Comparison of ENCODE assay signal across 11 mouse cellular contexts in the genomic region with DNA sequence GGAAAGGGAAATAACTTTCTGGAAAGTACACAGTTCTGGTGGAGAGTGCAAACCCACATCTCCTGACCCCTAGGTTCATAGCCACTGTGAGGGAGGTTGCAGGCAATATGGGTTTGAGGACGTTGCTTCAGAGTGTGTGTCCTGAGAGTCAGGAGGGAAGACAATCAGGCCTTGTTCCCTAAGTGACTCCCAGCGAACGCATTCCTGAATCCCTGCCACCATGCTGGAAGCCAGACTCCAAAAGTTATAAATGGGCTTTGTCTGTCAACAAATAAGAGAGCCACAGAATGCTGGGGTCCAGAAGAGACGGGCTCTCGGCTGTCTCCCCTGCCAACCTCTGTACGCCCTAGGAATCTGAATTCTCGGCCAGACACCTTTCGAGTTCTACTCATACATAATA. TPM values are rescaled to one million over a fixed set of nuclear protein-coding genes. Genes with fewer than 3 reads are reported as not detected.
DNase-seq lines count a peak whose midpoint lies in the region; ATAC-seq and TF ChIP-seq lines count a peak whose summit lies in the region.
"Had no signal": no experiment of that assay in that cellular context is flagged by ENCODE, and none has a peak within 500 bp of the region (broad histone marks: within the 10 kb centered on the region; RNA-seq: fewer than 3 reads in every experiment).

No protein-coding gene starts in this region.

- H3K4me2 ChIP-seq in midbrain, embryonic 11.5 days, result no peak overlapping the region
- H3K4me2 ChIP-seq in heart, postnatal 0 days (ENCODE audit: low read depth, low read length), result no peak overlapping the region
- no peak overlapping the region for H3K4me2 ChIP-seq in hindbrain, embryonic 16.5 days (ENCODE audit: low read length)
- no peak overlapping the region for H3K4me2 ChIP-seq in intestine, postnatal 0 days (replicated peaks; ENCODE audit: low read depth)
- no peak overlapping the region for H3K4me2 ChIP-seq in kidney, embryonic 14.5 days (replicated peaks; ENCODE audit: low read depth, low read length)
- H3K4me2 ChIP-seq: embryonic facial prominence, embryonic 13.5 days had no signal

- DNase-seq in midbrain, embryonic 10.5 days (ENCODE audit: low spot score), result no peak
- DNase-seq in midbrain, embryonic 11.5 days (ENCODE audit: low spot score, missing footprints), result no peak
- DNase-seq in heart, postnatal 0 days (ENCODE audit: low spot score), result peak; percentile 59
- DNase-seq in adrenal gland, adult 8-10 months, result no peak
- DNase-seq: kidney, adult 8-10 months; liver, postnatal 0 days had no signal

- TF ChIP-seq EP300 in heart, postnatal 0 days (IDR thresholded peaks at IDR 0.05; ENCODE audit: low read depth), result no peak

- no peaks in the 10 kb centered on the region for H3K9me3 ChIP-seq in midbrain, embryonic 10.5 days (replicated peaks)
- no peaks in the 10 kb centered on the region for H3K9me3 ChIP-seq in midbrain, embryonic 11.5 days (ENCODE audit: control insufficient read depth, low read length)
- H3K9me3 ChIP-seq in heart, postnatal 0 days (replicated peaks; ENCODE audit: control insufficient read depth, low read length), result no peaks in the 10 kb centered on the region
- H3K9me3 ChIP-seq in hindbrain, embryonic 16.5 days (ENCODE audit: control insufficient read depth, low read length), result no peaks in the 10 kb centered on the region
- no peaks in the 10 kb centered on the region for H3K9me3 ChIP-seq in intestine, postnatal 0 days (ENCODE audit: control insufficient read depth)
- H3K9me3 ChIP-seq in kidney, embryonic 14.5 days (ENCODE audit: control insufficient read depth, low read length), result no peaks in the 10 kb centered on the region
- H3K9me3 ChIP-seq: embryonic facial prominence, embryonic 13.5 days had no signal

- no peaks in the 10 kb centered on the region for H3K36me3 ChIP-seq in midbrain, embryonic 10.5 days
- no peaks in the 10 kb centered on the region for H3K36me3 ChIP-seq in midbrain, embryonic 11.5 days (ENCODE audit: control insufficient read depth, insufficient read depth, low read length)
- no peaks in the 10 kb centered on the region for H3K36me3 ChIP-seq in heart, postnatal 0 days (replicated peaks; ENCODE audit: control insufficient read depth, insufficient read depth, low read length)
- H3K36me3 ChIP-seq in hindbrain, embryonic 16.5 days (ENCODE audit: control insufficient read depth, insufficient read depth, low read length), result no peaks in the 10 kb centered on the region
- no peaks in the 10 kb centered on the region for H3K36me3 ChIP-seq in intestine, postnatal 0 days (ENCODE audit: control insufficient read depth, insufficient read depth)
- H3K36me3 ChIP-seq in kidney, embryonic 14.5 days (ENCODE audit: control insufficient read depth, insufficient read depth, low read length), result no peaks in the 10 kb centered on the region
- H3K36me3 ChIP-seq: embryonic facial prominence, embryonic 13.5 days had no signal

- H3K27me3 ChIP-seq in midbrain, embryonic 10.5 days (ENCODE audit: low read depth, poor library complexity, severe bottlenecking), result 0 out of 2 replicates have a peak, but pooled peaks cover 7% of the 10 kb centered on the region
- no peaks in the 10 kb centered on the region for H3K27me3 ChIP-seq in midbrain, embryonic 11.5 days (ENCODE audit: control insufficient read depth, insufficient read depth, low read length)
- no peaks in the 10 kb centered on the region for H3K27me3 ChIP-seq in heart, postnatal 0 days (ENCODE audit: control insufficient read depth, insufficient read depth, low read length)
- H3K27me3 ChIP-seq in hindbrain, embryonic 16.5 days (replicated peaks; ENCODE audit: control insufficient read depth, insufficient read depth, low read length), result no peaks in the 10 kb centered on the region; the same call in 1 of the 2 replicates
- H3K27me3 ChIP-seq in intestine, postnatal 0 days (replicated peaks; ENCODE audit: control insufficient read depth, insufficient read depth, low read length), result no peaks in the 10 kb centered on the region
- H3K27me3 ChIP-seq in kidney, embryonic 14.5 days (ENCODE audit: control insufficient read depth, insufficient read depth, low read length), result 0 out of 2 replicates have a peak, but pooled peaks cover 3% of the 10 kb centered on the region
- H3K27me3 ChIP-seq: CH12.LX had no signal

- no peak overlapping the region for H3K4me3 ChIP-seq in midbrain, embryonic 10.5 days
- H3K4me3 ChIP-seq in midbrain, embryonic 11.5 days (ENCODE audit: low read depth, low read length), result no peak overlapping the region
- no peak overlapping the region for H3K4me3 ChIP-seq in heart, postnatal 0 days (ENCODE audit: low read depth, low read length)
- H3K4me3 ChIP-seq in hindbrain, embryonic 16.5 days (ENCODE audit: low read length), result no peak overlapping the region
- no peak overlapping the region for H3K4me3 ChIP-seq in intestine, postnatal 0 days (ENCODE audit: low read depth, low read length)
- no peak overlapping the region for H3K4me3 ChIP-seq in kidney, embryonic 14.5 days (ENCODE audit: low read length)
- H3K4me3 ChIP-seq: embryonic facial prominence, embryonic 13.5 days had no signal

- H3K27ac ChIP-seq in midbrain, embryonic 10.5 days (replicated peaks), result 0 out of 2 replicates have a peak overlapping the region, but pooled peaks have one; percentile 46
- no peak overlapping the region for H3K27ac ChIP-seq in midbrain, embryonic 11.5 days (ENCODE audit: low read depth, low read length)
- peak overlapping the region; percentile 46; the same call in 1 of the 2 replicates for H3K27ac ChIP-seq in heart, postnatal 0 days (ENCODE audit: low read depth)
- peak overlapping the region; percentile 68 for H3K27ac ChIP-seq in hindbrain, embryonic 16.5 days (ENCODE audit: low read depth, low read length)
- H3K27ac ChIP-seq in intestine, postnatal 0 days (ENCODE audit: low read depth, low read length), result no peak overlapping the region
- H3K27ac ChIP-seq in kidney, embryonic 14.5 days (ENCODE audit: low read depth, low read length), result no peak overlapping the region
- H3K27ac ChIP-seq: embryonic facial prominence, embryonic 13.5 days had no signal

- TF ChIP-seq CTCF in heart, postnatal 0 days (IDR thresholded peaks at IDR 0.05; ENCODE audit: low read depth), result no peak
- no peak for TF ChIP-seq CTCF in intestine, postnatal 0 days (IDR thresholded peaks at IDR 0.05; ENCODE audit: low read depth)

- H3K4me1 ChIP-seq in midbrain, embryonic 10.5 days, result peaks cover 11% of the 10 kb centered on the region
- H3K4me1 ChIP-seq in midbrain, embryonic 11.5 days (ENCODE audit: control insufficient read depth, insufficient read depth, low read length), result no peaks in the 10 kb centered on the region; the same call in none of the 2 replicates
- H3K4me1 ChIP-seq in heart, postnatal 0 days (ENCODE audit: control insufficient read depth, insufficient read depth), result peaks cover 9% of the 10 kb centered on the region; the same call in 1 of the 2 replicates
- H3K4me1 ChIP-seq in hindbrain, embryonic 16.5 days (ENCODE audit: control insufficient read depth, insufficient read depth, low read depth, low read length), result peaks cover 11% of the 10 kb centered on the region; the same call in 1 of the 2 replicates
- H3K4me1 ChIP-seq in intestine, postnatal 0 days (replicated peaks; ENCODE audit: control insufficient read depth, insufficient read depth, low read length), result no peaks in the 10 kb centered on the region
- no peaks in the 10 kb centered on the region for H3K4me1 ChIP-seq in kidney, embryonic 14.5 days (ENCODE audit: control insufficient read depth, insufficient read depth, low read length)

- 80% methylated on average over 8 of the region's 8 CpGs for WGBS in midbrain, embryonic 10.5 days
- WGBS in midbrain, embryonic 11.5 days, result 76% methylated on average over 8 of the region's 8 CpGs
- WGBS in heart, postnatal 0 days, result 21% methylated on average over 8 of the region's 8 CpGs
- WGBS in hindbrain, embryonic 16.5 days, result 31% methylated on average over 8 of the region's 8 CpGs
- WGBS in intestine, postnatal 0 days, result 61% methylated on average over 8 of the region's 8 CpGs
- 73% methylated on average over 8 of the region's 8 CpGs for WGBS in kidney, embryonic 14.5 days

- no peak for ATAC-seq in midbrain, embryonic 11.5 days (ENCODE audit: low FRiP score)
- ATAC-seq in heart, postnatal 0 days (ENCODE audit: insufficient read depth, low read depth), result peak; percentile 51
- peak; percentile 71 for ATAC-seq in hindbrain, embryonic 16.5 days
- ATAC-seq in intestine, postnatal 0 days, result no peak
- ATAC-seq in kidney, embryonic 14.5 days (ENCODE audit: low FRiP score, low TSS enrichment), result no peak
- ATAC-seq: liver, postnatal 0 days had no signal

- no peak overlapping the region for H3K9ac ChIP-seq in midbrain, embryonic 11.5 days (ENCODE audit: low read length)
- H3K9ac ChIP-seq in heart, postnatal 0 days (replicated peaks; ENCODE audit: low read depth, low read length), result no peak overlapping the region
- H3K9ac ChIP-seq in hindbrain, embryonic 16.5 days (ENCODE audit: low read depth, low read length), result no peak overlapping the region
- no peak overlapping the region for H3K9ac ChIP-seq in intestine, postnatal 0 days (ENCODE audit: low read depth, low read length)
- no peak overlapping the region for H3K9ac ChIP-seq in kidney, embryonic 14.5 days (ENCODE audit: low read depth, low read length)
- H3K9ac ChIP-seq: embryonic facial prominence, embryonic 13.5 days; liver, postnatal 0 days had no signal

RNA-seq across cellular contexts. Expression of gene Rplp1, which starts 24.5 kb away (rescaled TPM):
- 965 and 1,195 TPM in 2 replicates for polyA plus RNA-seq in midbrain, embryonic 10.5 days (2016; fragmentation: Nextera tagmentation; extraction: Ambion mirVana)
- 980 and 1,048 TPM in 2 replicates for polyA plus RNA-seq in midbrain, embryonic 11.5 days (2014; fragmentation: Nextera tagmentation; extraction: Ambion mirVana)
- 4,531 and 5,254 TPM in 2 replicates for total RNA-seq in heart, postnatal 0 days (2014; rRNA removed; ENCODE audit: low replicate concordance)
- 891 and 953 TPM in 2 replicates for polyA plus RNA-seq in heart, postnatal 0 days (2015; fragmentation: Nextera tagmentation; extraction: Ambion mirVana)
- 902 and 928 TPM in 2 replicates for polyA plus RNA-seq in hindbrain, embryonic 16.5 days (2015; fragmentation: Nextera tagmentation; extraction: Ambion mirVana)
- 1,000 to 10,000 TPM; 2,047 to 2,140 (median 2,121) TPM for total RNA-seq in adrenal gland, adult 8-10 months (2022)
- 1,118 and 1,197 TPM in 2 replicates for polyA plus RNA-seq in intestine, postnatal 0 days (2015; fragmentation: Nextera tagmentation; extraction: Ambion mirVana)
- 1,603 and 2,211 TPM in 2 replicates for polyA plus RNA-seq in kidney, embryonic 14.5 days (2014; fragmentation: Nextera tagmentation; extraction: Ambion mirVana)

RNA-seq across cellular contexts. Expression of gene Kif23, which starts 56.7 kb away (rescaled TPM):
- polyA plus RNA-seq in midbrain, embryonic 10.5 days (2016; fragmentation: Nextera tagmentation; extraction: Ambion mirVana), result 121 and 123 TPM in 2 replicates
- 110 and 120 TPM in 2 replicates for polyA plus RNA-seq in midbrain, embryonic 11.5 days (2014; fragmentation: Nextera tagmentation; extraction: Ambion mirVana)
- total RNA-seq in heart, postnatal 0 days (2014; rRNA removed; ENCODE audit: low replicate concordance), result 9.9 and 17.9 TPM in 2 replicates
- polyA plus RNA-seq in heart, postnatal 0 days (2015; fragmentation: Nextera tagmentation; extraction: Ambion mirVana), result 17.2 and 17.6 TPM in 2 replicates
- polyA plus RNA-seq in hindbrain, embryonic 16.5 days (2015; fragmentation: Nextera tagmentation; extraction: Ambion mirVana), result 13.7 and 18.6 TPM in 2 replicates
- 1 to 10 TPM; 2.3 to 3.8 (median 3.7) TPM for total RNA-seq in adrenal gland, adult 8-10 months (2022)
- 14.8 and 16.2 TPM in 2 replicates for polyA plus RNA-seq in intestine, postnatal 0 days (2015; fragmentation: Nextera tagmentation; extraction: Ambion mirVana)
- 94.6 and 128 TPM in 2 replicates for polyA plus RNA-seq in kidney, embryonic 14.5 days (2014; fragmentation: Nextera tagmentation; extraction: Ambion mirVana)

Comparison
In these comparisons a context has a peak if more than half of its experiments do, and no peak if none do; other contexts are left out.
1. H3K27ac ChIP-seq: peak in midbrain, embryonic 10.5 days (single experiment), heart, postnatal 0 days (single experiment) and hindbrain, embryonic 16.5 days (single experiment); none in midbrain, embryonic 11.5 days (single experiment), intestine, postnatal 0 days (single experiment) and kidney, embryonic 14.5 days (single experiment).
2. ATAC-seq: peak in heart, postnatal 0 days (single experiment) and hindbrain, embryonic 16.5 days (single experiment); none in midbrain, embryonic 11.5 days (single experiment), intestine, postnatal 0 days (single experiment) and kidney, embryonic 14.5 days (single experiment).